Mouse (Mus musculus) kidney, embryonic 14.5 days (tissue): ENCODE results near the gene Kif18b. TPM values are rescaled to one million over a fixed set of nuclear protein-coding genes. Genes with fewer than 3 reads are reported as not detected.

ENCODE experiments used
- ATAC-seq: fragments of 200-750 bp; cut with Nextera tagmentation; 2 replicates; pipeline ENCODE4 v1.8.0; 2017; ENCODE audit warnings: moderate number of reproducible peaks, mild to moderate bottlenecking, moderate TSS enrichment, moderate library complexity; ENCODE audit not compliant: low FRiP score, low TSS enrichment
- H3K27ac ChIP-seq: fragments of 300-500 bp; sonication (generic); 2 replicates; pipeline ENCODE4 v1.5.1; 2014; ENCODE audit warnings: low read depth, mild to moderate bottlenecking, low read length, moderate library complexity, mixed read lengths
- H3K27me3 ChIP-seq: fragments of 300-500 bp; sonication (generic); 2 replicates; pipeline ENCODE4 v1.6.1; 2014; ENCODE audit warnings: mild to moderate bottlenecking, low read length; ENCODE audit not compliant: control insufficient read depth, insufficient read depth
- H3K36me3 ChIP-seq: fragments of 300-500 bp; sonication (generic); 2 replicates; pipeline ENCODE4 v1.6.1; 2014; ENCODE audit warnings: low read length, mixed read lengths; ENCODE audit not compliant: control insufficient read depth, insufficient read depth
- H3K4me1 ChIP-seq: fragments of 300-500 bp; sonication (generic); 2 replicates; pipeline ENCODE4 v1.6.1; 2014; ENCODE audit warnings: low read length, mixed read lengths; ENCODE audit not compliant: control insufficient read depth, insufficient read depth
- H3K4me2 ChIP-seq: fragments of 300-500 bp; sonication (generic); replicated peaks from 2 replicates; pipeline ENCODE4 v1.6.1; 2014; ENCODE audit warnings: low read depth, mild to moderate bottlenecking, low read length
- H3K4me3 ChIP-seq: fragments of 300-500 bp; sonication (generic); 2 replicates; pipeline ENCODE4 v1.5.1; 2014; ENCODE audit warnings: mild to moderate bottlenecking, low read length
- H3K9ac ChIP-seq: fragments of 300-500 bp; sonication (generic); 2 replicates; pipeline ENCODE4 v1.6.1; 2014; ENCODE audit warnings: low read depth, mild to moderate bottlenecking, low read length, moderate library complexity
- H3K9me3 ChIP-seq: fragments of 300-500 bp; sonication (generic); 2 replicates; pipeline ENCODE4 v1.6.1; 2016; ENCODE audit warnings: low read length; ENCODE audit not compliant: control insufficient read depth
- whole genome bisulfite sequencing: fragments of 180-500 bp; shearing (Covaris S2); extraction: QIAGEN DNeasy Blood & Tissue Kit; methylation state at CpG from one replicate; pipeline ENCODE4 v1.1.7; 2014; 5-methylcytosine and 5-hydroxymethylcytosine counted together
- polyA plus RNA-seq: library from polyadenylated mRNA; unstranded; fragments of >200 nt; fragmentation: Nextera tagmentation; extraction: Ambion mirVana; gene quantifications from 2 replicates; pipeline ENCODE4 v1.2.1, GENCODE M21; 2014

Gene Kif18b
- polyA plus RNA-seq, 1 experiment from 2014 or later, result 8.3 TPM

- Histone ChIP-seq H3K9me3 (no peaks in the 10 kb centered on the region), H3K4me1 (peaks cover 5% of the 10 kb centered on the region), H3K9ac (no peak overlapping the region), H3K27me3 (peaks cover 6% of the 10 kb centered on the region; the same call in 1 of the 2 replicates), H3K27ac (no peak overlapping the region), H3K4me3 (no peak overlapping the region), H3K4me2 (no peak overlapping the region), H3K36me3 (no peaks in the 10 kb centered on the region)
- WGBS, result 73% methylated on average over 1 of the region's 1 CpGs
- ATAC-seq, result no peak
Observed at GRCm38 (mm10) chr11:102958870-102959269, 33.9 kb upstream of the Kif18b start.

DNA sequence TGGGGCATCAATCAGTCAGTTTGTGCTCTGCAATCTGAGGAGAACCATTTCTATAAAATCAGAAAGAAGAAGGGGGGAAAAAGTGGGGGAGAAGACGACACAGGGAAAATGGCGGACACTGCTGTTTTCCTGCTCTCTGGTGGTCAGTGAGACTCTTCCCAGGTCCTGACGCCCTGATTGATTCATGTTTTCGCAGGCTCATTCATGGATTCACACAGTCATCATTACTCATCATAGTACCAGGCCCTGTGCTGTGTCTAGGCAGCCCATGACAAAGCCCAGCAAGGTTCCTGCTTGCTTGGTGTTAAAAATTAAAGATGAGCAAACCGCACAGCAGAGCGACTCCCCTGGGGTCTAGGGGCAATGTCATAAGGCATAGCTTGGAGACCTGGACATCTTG, 33.5 kb upstream of the Kif18b start:
- Histone ChIP-seq H3K4me3 (no peak overlapping the region), H3K9me3 (no peaks in the 10 kb centered on the region), H3K36me3 (no peaks in the 10 kb centered on the region), H3K9ac (no peak overlapping the region), H3K27ac (no peak overlapping the region), H3K27me3 (peaks cover 6% of the 10 kb centered on the region; the same call in 1 of the 2 replicates), H3K4me2 (no peak overlapping the region), H3K4me1 (peaks cover under 1% of the 10 kb centered on the region; the same call in 1 of the 2 replicates)
- no peak for ATAC-seq
- 89% methylated on average over 6 of the region's 6 CpGs for WGBS

DNA sequence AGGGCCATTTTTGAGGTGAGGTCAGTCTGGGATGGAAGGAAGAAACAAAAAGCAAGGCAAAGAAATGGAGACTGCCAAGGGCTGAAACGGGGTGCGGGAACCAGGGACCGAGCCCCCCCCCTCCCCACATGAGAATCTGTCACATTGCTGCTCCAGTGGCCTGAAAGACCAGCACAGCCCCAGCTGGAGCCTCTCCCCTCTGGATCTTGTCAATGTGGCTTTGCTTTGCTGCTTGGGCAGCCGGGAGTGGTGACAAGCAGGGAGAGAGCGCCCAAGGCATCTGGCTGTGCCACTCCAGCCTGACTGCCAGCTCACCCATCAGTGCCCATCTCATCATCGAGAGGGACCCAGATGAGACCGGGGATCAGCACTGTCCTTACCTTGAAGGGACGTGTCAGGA, 32.8 kb upstream of the Kif18b start:
- 84% methylated on average over 8 of the region's 8 CpGs for WGBS
- ATAC-seq, result no peak
- Histone ChIP-seq H3K4me3 (no peak overlapping the region), H3K9me3 (no peaks in the 10 kb centered on the region), H3K36me3 (no peaks in the 10 kb centered on the region), H3K9ac (no peak overlapping the region), H3K27me3 (peaks cover 6% of the 10 kb centered on the region; the same call in 1 of the 2 replicates), H3K4me2 (no peak overlapping the region), H3K27ac (no peak overlapping the region), H3K4me1 (no peaks in the 10 kb centered on the region)

- Histone ChIP-seq H3K9ac (no peak overlapping the region), H3K4me3 (no peak overlapping the region), H3K27ac (no peak overlapping the region), H3K27me3 (peaks cover 6% of the 10 kb centered on the region; the same call in 1 of the 2 replicates), H3K9me3 (no peaks in the 10 kb centered on the region), H3K4me1 (no peaks in the 10 kb centered on the region), H3K36me3 (no peaks in the 10 kb centered on the region), H3K4me2 (no peak overlapping the region)
- ATAC-seq, result 0 out of 2 replicates have a peak, but pooled peaks have one; percentile 28
- WGBS, result 54% methylated on average over 16 of the region's 16 CpGs
Observed at GRCm38 (mm10) chr11:102956962-102957614, 32.2 kb upstream of the Kif18b start.

GRCm38 (mm10) chr11:102952922-102953321, 28.0 kb upstream of the Kif18b start:
- H3K9ac ChIP-seq, result no peak overlapping the region
- H3K27ac ChIP-seq, result no peak overlapping the region
- ATAC-seq, result no peak
- no peak overlapping the region for H3K4me3 ChIP-seq
- 27% methylated on average over 6 of the region's 6 CpGs for WGBS
- H3K4me2 ChIP-seq, result no peak overlapping the region
- H3K4me1 ChIP-seq, result peaks cover 14% of the 10 kb centered on the region; the same call in 1 of the 2 replicates
- H3K36me3 ChIP-seq, result no peaks in the 10 kb centered on the region
- no peaks in the 10 kb centered on the region for H3K9me3 ChIP-seq
- peaks cover 45% of the 10 kb centered on the region for H3K27me3 ChIP-seq

GRCm38 (mm10) chr11:102948043-102948961, 23.4 kb upstream of the Kif18b start:
- Histone ChIP-seq H3K4me3 (peak overlapping the region; percentile 47), H3K27me3 (peaks cover 79% of the 10 kb centered on the region), H3K4me2 (peak overlapping the region; percentile 80), H3K9me3 (no peaks in the 10 kb centered on the region), H3K9ac (peak overlapping the region; percentile 61), H3K4me1 (peaks cover 33% of the 10 kb centered on the region), H3K36me3 (no peaks in the 10 kb centered on the region), H3K27ac (peak overlapping the region; percentile 39; the same call in 1 of the 2 replicates)
- under 1% methylated on average over 51 of the region's 51 CpGs for WGBS
- ATAC-seq, result peak; percentile 40

GRCm38 (mm10) chr11:102946992-102947343, 22.0 kb upstream of the Kif18b start:
- Histone ChIP-seq H3K9me3 (no peaks in the 10 kb centered on the region), H3K4me2 (peak overlapping the region; percentile 69), H3K36me3 (no peaks in the 10 kb centered on the region), H3K4me3 (peak overlapping the region; percentile 37), H3K9ac (no peak overlapping the region), H3K4me1 (peaks cover 33% of the 10 kb centered on the region), H3K27ac (no peak overlapping the region), H3K27me3 (peaks cover 92% of the 10 kb centered on the region)
- 10% methylated on average over 8 of the region's 8 CpGs for WGBS
- ATAC-seq, result peak; percentile 18; the same call in 1 of the 2 replicates

DNA sequence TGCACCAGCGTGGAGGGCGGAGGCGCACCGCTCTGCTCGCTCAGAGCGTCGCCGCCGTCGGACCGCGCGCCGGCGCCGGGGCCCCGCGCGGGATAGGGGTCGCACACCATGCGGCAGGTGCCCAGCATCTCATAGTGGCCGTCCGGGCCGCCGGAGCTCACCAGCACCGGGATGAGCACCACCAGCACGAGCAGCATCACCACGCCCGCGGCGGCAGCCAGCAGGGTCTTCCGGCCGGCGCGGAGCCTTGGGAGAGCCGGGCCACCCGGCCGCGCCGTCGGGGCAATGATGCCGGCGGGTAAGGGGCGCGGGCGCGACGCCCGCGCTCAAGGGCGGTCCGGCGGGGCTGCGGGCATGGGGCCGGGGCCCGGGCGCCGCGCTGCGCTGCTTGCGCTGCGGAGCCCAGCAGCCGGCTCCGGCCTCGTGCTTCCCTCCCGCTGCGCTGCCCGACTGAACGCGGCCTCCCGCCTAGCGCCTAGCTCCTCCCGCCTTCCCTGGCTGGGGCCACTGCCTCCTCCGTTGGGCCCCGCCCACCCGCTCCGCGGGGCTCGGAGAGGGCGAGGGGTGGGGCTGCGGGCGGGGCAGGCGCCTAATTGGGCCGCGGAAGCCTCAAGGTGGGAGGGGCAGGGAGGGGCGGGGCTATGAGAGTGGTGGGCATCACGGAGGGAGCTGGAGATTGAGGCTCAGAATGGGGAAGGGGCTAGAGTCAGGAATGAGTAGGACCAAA, 21.5 kb upstream of the Kif18b start, which contains the start of gene C1ql1:
TSS of gene C1ql1 (minus strand) at position 424 of the 727 bp plus-strand sequence.
- no peaks in the 10 kb centered on the region for H3K9me3 ChIP-seq
- no peaks in the 10 kb centered on the region for H3K36me3 ChIP-seq
- H3K4me3 ChIP-seq, result peak within 1 kb of the TSS; percentile 37
- WGBS, result under 1% methylated on average over 70 of the region's 87 CpGs
- peak within 1 kb of the TSS; percentile 52; the same call in 1 of the 2 replicates for H3K9ac ChIP-seq
- no peak within 1 kb of the TSS for H3K27ac ChIP-seq
- peaks cover 86% of the 10 kb centered on the region for H3K27me3 ChIP-seq
- H3K4me2 ChIP-seq, result peak within 1 kb of the TSS; percentile 69
- peaks cover 33% of the 10 kb centered on the region for H3K4me1 ChIP-seq
- peak; percentile 88 for ATAC-seq
